Mouse (Mus musculus): ENCODE results near the gene Ctxn1. TPM values are rescaled to one million over a fixed set of nuclear protein-coding genes. Genes with fewer than 3 reads are reported as not detected.
A peak's percentile ranks its signal among the peaks of the same experiment; 100 is the strongest.

The Ctxn1 gene
- polyA plus RNA-seq, 1 experiment from 2014 or later = 1.5 TPM

- Histone ChIP-seq H3K36me3 (ENCODE audit: control insufficient read depth, insufficient read depth) (peaks cover 20% of the 10 kb centered on the region), H3K27ac (ENCODE audit: low read length) (no peak overlapping the region), H3K27me3 (ENCODE audit: control insufficient read depth, insufficient read depth, low read depth, low read length) (no peaks in the 10 kb centered on the region), H3K9me3 (replicated peaks; ENCODE audit: control insufficient read depth, low read length) (no peaks in the 10 kb centered on the region), H3K4me1 (ENCODE audit: control insufficient read depth, low read depth, low read length) (peaks cover 11% of the 10 kb centered on the region), H3K4me3 (ENCODE audit: low read depth, low read length) (no peak overlapping the region), H3K4me2 (ENCODE audit: low read depth, low read length) (no peak overlapping the region), H3K9ac (ENCODE audit: low read depth, low read length) (no peak overlapping the region)
- 87% methylated on average over 5 of the region's 5 CpGs for WGBS (ENCODE audit: insufficient replicate concordance)
- ATAC-seq (ENCODE audit: low read depth) = no peak
Measured at GRCm38 (mm10) chr8:4245061-4245460, 14.0 kb downstream of the Ctxn1 start.

DNA sequence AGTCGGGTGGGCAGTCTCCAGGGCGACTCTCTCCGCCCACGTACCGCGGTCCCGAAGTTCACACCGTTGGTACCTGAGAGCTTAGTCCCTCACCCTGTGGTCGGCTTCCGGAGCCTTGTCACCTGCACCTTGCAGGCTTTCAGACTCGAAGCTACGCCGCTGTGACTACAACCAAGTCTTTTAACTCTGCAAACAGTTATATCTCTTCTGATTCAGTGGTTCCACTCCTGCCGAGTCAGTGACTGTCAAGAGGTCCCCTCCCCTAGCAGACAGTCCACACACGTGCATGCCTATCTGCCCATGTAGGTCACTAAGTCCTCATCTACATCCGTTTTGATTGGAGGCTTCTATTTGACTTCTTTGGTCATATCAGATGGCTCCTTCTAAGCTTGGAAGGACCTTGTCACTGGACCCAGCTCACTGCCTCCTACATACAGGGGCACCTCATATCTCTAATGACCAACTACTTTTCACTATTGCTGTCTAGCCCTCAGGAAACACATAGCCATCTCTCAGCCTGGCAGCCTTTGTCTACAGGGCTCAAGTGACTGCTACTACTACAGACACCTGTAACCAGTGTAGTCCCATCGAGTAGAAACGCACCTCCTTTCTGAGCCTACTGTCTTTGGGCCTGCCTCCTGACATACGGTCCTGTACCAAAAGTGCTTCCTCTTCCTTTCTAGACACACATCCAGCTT lies 19.7 kb downstream of the Ctxn1 start:
- H3K4me3 ChIP-seq (ENCODE audit: low read depth, low read length) = peak overlapping the region; percentile 82
- peak overlapping the region; percentile 83 for H3K9ac ChIP-seq (ENCODE audit: low read depth, low read length)
- H3K36me3 ChIP-seq (ENCODE audit: control insufficient read depth, insufficient read depth) = peaks cover 7% of the 10 kb centered on the region
- 6% methylated on average over 19 of the region's 19 CpGs for WGBS (ENCODE audit: insufficient replicate concordance)
- H3K4me2 ChIP-seq (ENCODE audit: low read depth, low read length) = peak overlapping the region; percentile 94
- H3K27me3 ChIP-seq (ENCODE audit: control insufficient read depth, insufficient read depth, low read depth, low read length) = no peaks in the 10 kb centered on the region
- no peaks in the 10 kb centered on the region for H3K9me3 ChIP-seq (replicated peaks; ENCODE audit: control insufficient read depth, low read length)
- ATAC-seq (ENCODE audit: low read depth) = peak; percentile 23
- H3K27ac ChIP-seq (ENCODE audit: low read length) = peak overlapping the region; percentile 95
- peaks cover 29% of the 10 kb centered on the region for H3K4me1 ChIP-seq (ENCODE audit: control insufficient read depth, low read depth, low read length)

GRCm38 (mm10) chr8:4238434-4239192 lies 20.5 kb downstream of the Ctxn1 start, which contains the start of the genes Map2k7 and Gm49320:
Map2k7 (plus strand) TSS chr8:4238740.
Gm49320 (plus strand) TSS chr8:4238865.
- Histone ChIP-seq H3K4me2 (ENCODE audit: low read depth, low read length) (peak within 1 kb of the TSS; percentile 94), H3K4me1 (ENCODE audit: control insufficient read depth, low read depth, low read length) (peaks cover 29% of the 10 kb centered on the region), H3K27me3 (ENCODE audit: control insufficient read depth, insufficient read depth, low read depth, low read length) (no peaks in the 10 kb centered on the region), H3K9me3 (replicated peaks; ENCODE audit: control insufficient read depth, low read length) (no peaks in the 10 kb centered on the region), H3K36me3 (ENCODE audit: control insufficient read depth, insufficient read depth) (peaks cover 4% of the 10 kb centered on the region), H3K27ac (ENCODE audit: low read length) (peak within 1 kb of the TSS; percentile 95), H3K9ac (ENCODE audit: low read depth, low read length) (peak within 1 kb of the TSS; percentile 83), H3K4me3 (ENCODE audit: low read depth, low read length) (peak within 1 kb of the TSS; percentile 82)
- WGBS (ENCODE audit: insufficient replicate concordance) = under 1% methylated on average over 58 of the region's 71 CpGs
- peak; percentile 92 for ATAC-seq (ENCODE audit: low read depth)

GRCm38 (mm10) chr8:4237814-4238433 lies 21.1 kb downstream of the Ctxn1 start:
- Histone ChIP-seq H3K9ac (ENCODE audit: low read depth, low read length) (peak overlapping the region; percentile 83), H3K4me2 (ENCODE audit: low read depth, low read length) (peak overlapping the region; percentile 94), H3K4me1 (ENCODE audit: control insufficient read depth, low read depth, low read length) (peaks cover 29% of the 10 kb centered on the region), H3K27me3 (ENCODE audit: control insufficient read depth, insufficient read depth, low read depth, low read length) (no peaks in the 10 kb centered on the region), H3K27ac (ENCODE audit: low read length) (peak overlapping the region; percentile 95), H3K4me3 (ENCODE audit: low read depth, low read length) (peak overlapping the region; percentile 82), H3K9me3 (replicated peaks; ENCODE audit: control insufficient read depth, low read length) (no peaks in the 10 kb centered on the region), H3K36me3 (ENCODE audit: control insufficient read depth, insufficient read depth) (no peaks in the 10 kb centered on the region)
- 18% methylated on average over 15 of the region's 15 CpGs for WGBS (ENCODE audit: insufficient replicate concordance)
- no peak for ATAC-seq (ENCODE audit: low read depth)

- H3K27me3 ChIP-seq (ENCODE audit: control insufficient read depth, insufficient read depth, low read depth, low read length) = peaks cover 22% of the 10 kb centered on the region
- H3K36me3 ChIP-seq (ENCODE audit: control insufficient read depth, insufficient read depth) = no peaks in the 10 kb centered on the region
- H3K9me3 ChIP-seq (replicated peaks; ENCODE audit: control insufficient read depth, low read length) = no peaks in the 10 kb centered on the region
- H3K4me3 ChIP-seq (ENCODE audit: low read depth, low read length) = no peak overlapping the region
- no peak overlapping the region for H3K4me2 ChIP-seq (ENCODE audit: low read depth, low read length)
- 46% methylated on average over 10 of the region's 10 CpGs for WGBS (ENCODE audit: insufficient replicate concordance)
- H3K4me1 ChIP-seq (ENCODE audit: control insufficient read depth, low read depth, low read length) = peaks cover 6% of the 10 kb centered on the region
- peak; percentile 35; the same call in 1 of the 2 replicates for ATAC-seq (ENCODE audit: low read depth)
- no peak overlapping the region for H3K27ac ChIP-seq (ENCODE audit: low read length)
- H3K9ac ChIP-seq (ENCODE audit: low read depth, low read length) = no peak overlapping the region
Measured at GRCm38 (mm10) chr8:4230612-4231351, 28.3 kb downstream of the Ctxn1 start.

DNA sequence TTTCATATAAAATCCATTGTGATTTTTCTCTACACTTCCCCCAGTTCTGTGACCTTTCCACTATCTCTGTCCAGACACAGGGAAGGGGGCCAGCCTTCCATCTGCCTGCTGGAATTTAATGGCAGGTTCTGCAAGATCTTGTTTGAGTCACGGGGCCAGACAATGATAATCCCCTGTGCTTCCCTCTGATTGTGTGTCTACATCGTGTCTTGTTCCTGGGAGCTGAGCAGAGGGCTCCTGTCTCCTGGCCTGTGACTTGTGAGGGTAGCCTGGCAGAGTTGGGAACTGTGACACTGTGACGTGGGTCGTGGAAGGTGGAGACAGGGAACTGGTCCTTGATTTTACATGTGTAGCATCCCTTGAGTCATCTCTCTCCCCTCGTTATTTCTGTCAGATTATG lies 29.3 kb downstream of the Ctxn1 start:
- ATAC-seq (ENCODE audit: low read depth) = no peak
- Histone ChIP-seq H3K9ac (ENCODE audit: low read depth, low read length) (no peak overlapping the region), H3K27ac (ENCODE audit: low read length) (no peak overlapping the region), H3K4me2 (ENCODE audit: low read depth, low read length) (no peak overlapping the region), H3K27me3 (ENCODE audit: control insufficient read depth, insufficient read depth, low read depth, low read length) (peaks cover 22% of the 10 kb centered on the region), H3K9me3 (replicated peaks; ENCODE audit: control insufficient read depth, low read length) (no peaks in the 10 kb centered on the region), H3K4me1 (ENCODE audit: control insufficient read depth, low read depth, low read length) (peaks cover 6% of the 10 kb centered on the region), H3K36me3 (ENCODE audit: control insufficient read depth, insufficient read depth) (no peaks in the 10 kb centered on the region), H3K4me3 (ENCODE audit: low read depth, low read length) (no peak overlapping the region)
- WGBS (ENCODE audit: insufficient replicate concordance) = 56% methylated on average over 5 of the region's 5 CpGs

DNA sequence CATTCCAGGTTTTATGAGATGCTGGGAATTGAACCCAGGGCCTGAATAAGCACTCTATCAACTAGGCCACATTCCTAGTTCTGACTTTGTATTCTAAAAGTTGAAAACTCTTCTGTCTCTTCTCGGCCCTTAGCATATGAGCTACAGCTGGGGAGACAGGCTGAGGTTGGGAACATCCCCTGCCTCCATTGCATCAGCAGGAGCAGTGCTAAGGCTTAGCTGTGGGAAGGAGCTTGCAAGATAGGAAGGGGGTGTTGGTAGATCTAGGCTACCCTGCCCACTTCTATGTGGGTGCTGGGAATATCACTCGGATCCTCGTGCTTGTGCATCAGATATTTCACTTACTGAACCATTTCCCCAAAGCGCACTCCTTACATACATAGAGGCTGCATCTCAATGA lies 31.2 kb downstream of the Ctxn1 start:
- WGBS (ENCODE audit: insufficient replicate concordance) = 64% methylated on average over 4 of the region's 4 CpGs
- H3K9me3 ChIP-seq (replicated peaks; ENCODE audit: control insufficient read depth, low read length) = no peaks in the 10 kb centered on the region
- H3K4me1 ChIP-seq (ENCODE audit: control insufficient read depth, low read depth, low read length) = peaks cover 6% of the 10 kb centered on the region
- no peak overlapping the region for H3K4me3 ChIP-seq (ENCODE audit: low read depth, low read length)
- no peak overlapping the region for H3K9ac ChIP-seq (ENCODE audit: low read depth, low read length)
- no peak overlapping the region for H3K27ac ChIP-seq (ENCODE audit: low read length)
- peaks cover 32% of the 10 kb centered on the region for H3K27me3 ChIP-seq (ENCODE audit: control insufficient read depth, insufficient read depth, low read depth, low read length)
- no peak for ATAC-seq (ENCODE audit: low read depth)
- no peaks in the 10 kb centered on the region for H3K36me3 ChIP-seq (ENCODE audit: control insufficient read depth, insufficient read depth)
- no peak overlapping the region for H3K4me2 ChIP-seq (ENCODE audit: low read depth, low read length)

DNA sequence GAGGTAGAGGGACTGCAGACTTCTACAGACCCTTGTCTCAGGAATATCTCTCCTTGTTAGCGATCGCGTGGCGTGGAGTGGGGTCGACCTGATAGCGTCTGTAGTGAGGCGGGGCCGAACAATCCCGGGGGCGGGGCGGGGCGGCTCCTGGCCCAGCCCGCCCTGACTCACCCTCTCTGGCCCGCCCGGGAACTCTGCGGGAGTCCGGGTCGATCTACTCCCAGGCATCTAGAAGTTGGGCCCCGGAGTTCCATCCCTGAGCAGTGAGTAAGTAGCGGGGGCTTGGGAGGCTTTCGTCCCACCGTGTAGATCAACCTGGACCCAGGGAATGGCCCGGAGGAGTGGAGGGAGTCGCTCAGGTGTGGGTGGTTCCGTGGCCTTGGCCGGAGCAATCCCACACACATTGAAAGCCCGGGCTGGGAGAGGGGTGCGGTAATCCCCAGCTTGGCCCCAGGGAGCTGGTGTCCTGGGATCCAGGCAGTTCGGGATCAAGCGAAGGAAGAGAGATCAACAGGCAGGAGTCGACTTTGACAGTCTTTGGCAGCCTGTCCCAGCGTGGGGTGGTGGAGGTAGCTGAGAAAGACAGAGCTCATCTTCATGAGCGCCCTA lies 32.2 kb downstream of the Ctxn1 start, which contains the start of gene Lrrc8e:
Lrrc8e (plus strand) TSS at position 89 of the 609 bp plus-strand sequence.
- WGBS (ENCODE audit: insufficient replicate concordance) = 6% methylated on average over 33 of the region's 33 CpGs
- peak; percentile 51 for ATAC-seq (ENCODE audit: low read depth)
- Histone ChIP-seq H3K27ac (ENCODE audit: low read length) (no peak within 1 kb of the TSS), H3K9ac (ENCODE audit: low read depth, low read length) (peak within 1 kb of the TSS; percentile 23; the same call in 1 of the 2 replicates), H3K4me3 (ENCODE audit: low read depth, low read length) (peak within 1 kb of the TSS; percentile 39), H3K9me3 (replicated peaks; ENCODE audit: control insufficient read depth, low read length) (no peaks in the 10 kb centered on the region), H3K4me2 (ENCODE audit: low read depth, low read length) (peak within 1 kb of the TSS; percentile 51), H3K4me1 (ENCODE audit: control insufficient read depth, low read depth, low read length) (peaks cover 6% of the 10 kb centered on the region), H3K27me3 (ENCODE audit: control insufficient read depth, insufficient read depth, low read depth, low read length) (peaks cover 32% of the 10 kb centered on the region), H3K36me3 (ENCODE audit: control insufficient read depth, insufficient read depth) (no peaks in the 10 kb centered on the region)
